Mouse (Mus musculus) forebrain, embryonic 11.5 days (tissue): ENCODE data around the gene A930018P22Rik. TPM values are rescaled to one million over a fixed set of nuclear protein-coding genes. Genes with fewer than 3 reads are reported as not detected.
A peak's percentile ranks its signal among the peaks of the same experiment; 100 is the strongest.
"Not testable (repeated sequence)": the region's sequence is repeated elsewhere in the genome, so short reads cannot be mapped to it uniquely, and the experiment has no call there.

Source experiments
- ATAC-seq: fragments of 200-750 bp; cut with Nextera tagmentation; replicated peaks from 2 replicates; pipeline ENCODE4 v1.8.0; 2017; ENCODE audit warnings: moderate TSS enrichment; ENCODE audit not compliant: low FRiP score
- DNase-seq: peaks from one replicate; pipeline ENCODE4 v3.0.0-alpha.2; 2017; ENCODE audit warnings: low spot score
- H3K27ac ChIP-seq: fragments of 300-500 bp; sonication (generic); 2 replicates; pipeline ENCODE4 v1.5.1; 2014; ENCODE audit warnings: low read depth, low read length
- H3K27me3 ChIP-seq: fragments of 300-500 bp; sonication (generic); 2 replicates; pipeline ENCODE4 v1.6.1; 2014; ENCODE audit warnings: mild to moderate bottlenecking, low read length, mixed read lengths; ENCODE audit not compliant: control insufficient read depth, insufficient read depth
- H3K36me3 ChIP-seq: fragments of 300-500 bp; sonication (generic); 2 replicates; pipeline ENCODE4 v1.6.1; 2014; ENCODE audit warnings: mild to moderate bottlenecking, low read length, moderate library complexity, mixed read lengths; ENCODE audit not compliant: control insufficient read depth, insufficient read depth
- H3K4me1 ChIP-seq: fragments of 300-500 bp; sonication (generic); replicated peaks from 2 replicates; pipeline ENCODE4 v1.6.1; 2014; ENCODE audit warnings: low read length, mixed read lengths; ENCODE audit not compliant: control insufficient read depth, insufficient read depth
- H3K4me2 ChIP-seq: fragments of 300-500 bp; sonication (generic); 2 replicates; pipeline ENCODE4 v1.6.1; 2014; ENCODE audit warnings: low read depth, mild to moderate bottlenecking, low read length, moderate library complexity, mixed read lengths; ENCODE audit not compliant: severe bottlenecking
- H3K4me3 ChIP-seq: fragments of 300-500 bp; sonication (generic); 2 replicates; pipeline ENCODE4 v1.5.1; 2014; ENCODE audit warnings: low read depth, low read length
- H3K9ac ChIP-seq: fragments of 300-500 bp; sonication (generic); 2 replicates; pipeline ENCODE4 v1.6.1; 2014; ENCODE audit warnings: low read length
- H3K9me3 ChIP-seq: fragments of 300-500 bp; sonication (generic); 2 replicates; pipeline ENCODE4 v1.6.1; 2016; ENCODE audit warnings: low read length, mixed read lengths; ENCODE audit not compliant: control insufficient read depth
- WGBS: fragments of 180-500 bp; shearing (Covaris S2); extraction: QIAGEN DNeasy Blood & Tissue Kit; methylation state at CpG from one replicate; pipeline ENCODE4 v1.1.7; 2014; 5-methylcytosine and 5-hydroxymethylcytosine counted together
- polyA plus RNA-seq: library from polyadenylated mRNA; unstranded; fragments of >200 nt; fragmentation: Nextera tagmentation; extraction: Ambion mirVana; gene quantifications from 2 replicates; pipeline ENCODE4 v1.2.1, GENCODE M21; 2014

A930018P22Rik gene
- polyA plus RNA-seq, 1 experiment from 2014 or later = not detected

GRCm38 (mm10) chr2:104110031-104110430 lies 12.5 kb upstream of the A930018P22Rik start:
- 89% methylated on average over 4 of the region's 4 CpGs for WGBS
- Histone ChIP-seq H3K9ac (no peak overlapping the region), H3K4me3 (no peak overlapping the region), H3K36me3 (no peaks in the 10 kb centered on the region), H3K4me2 (no peak overlapping the region), H3K27me3 (no peaks in the 10 kb centered on the region), H3K27ac (no peak overlapping the region), H3K9me3 (no peaks in the 10 kb centered on the region), H3K4me1 (no peaks in the 10 kb centered on the region)
- DNase-seq = peak; percentile 26
- ATAC-seq = no peak

- no CpG with 5 or more reads among the region's 1 CpGs for WGBS
- ATAC-seq = not testable (repeated sequence)
These were observed 11.3 kb upstream of the A930018P22Rik start for GRCm38 (mm10) chr2:104111170-104111797.

GRCm38 (mm10) chr2:104113563-104113962 lies 9.0 kb upstream of the A930018P22Rik start:
- DNase-seq = peak; percentile 10
- H3K4me1 ChIP-seq, ATAC-seq, H3K27ac ChIP-seq, H3K4me2 ChIP-seq, H3K4me3 ChIP-seq, H3K36me3 ChIP-seq, H3K9ac ChIP-seq, H3K27me3 ChIP-seq, H3K9me3 ChIP-seq: not testable (repeated sequence)

More at GRCm38 (mm10) chr2:104111170-104111797, 11.3 kb upstream of the A930018P22Rik start:
- H3K4me2 ChIP-seq, H3K9me3 ChIP-seq, H3K4me3 ChIP-seq, H3K4me1 ChIP-seq, H3K27me3 ChIP-seq, H3K9ac ChIP-seq, H3K36me3 ChIP-seq, DNase-seq, H3K27ac ChIP-seq: not testable (repeated sequence)

GRCm38 (mm10) chr2:104114898-104115297 lies 7.7 kb upstream of the A930018P22Rik start:
- Histone ChIP-seq H3K4me3 (no peak overlapping the region), H3K27me3 (no peaks in the 10 kb centered on the region), H3K4me1 (0 out of 2 replicates have a peak, but pooled peaks cover 2% of the 10 kb centered on the region), H3K27ac (no peak overlapping the region), H3K4me2 (no peak overlapping the region), H3K9me3 (no peaks in the 10 kb centered on the region), H3K36me3 (no peaks in the 10 kb centered on the region), H3K9ac (no peak overlapping the region)
- 92% methylated on average over 3 of the region's 3 CpGs for WGBS
- no peak for DNase-seq
- ATAC-seq = no peak

GRCm38 (mm10) chr2:104117173-104117572 lies 5.4 kb upstream of the A930018P22Rik start:
- not testable (repeated sequence) for H3K4me1 ChIP-seq, DNase-seq, H3K4me2 ChIP-seq, H3K9ac ChIP-seq, H3K4me3 ChIP-seq, H3K36me3 ChIP-seq, H3K9me3 ChIP-seq, ATAC-seq, H3K27ac ChIP-seq, H3K27me3 ChIP-seq

- Histone ChIP-seq H3K4me3 (no peak overlapping the region), H3K9me3 (no peaks in the 10 kb centered on the region), H3K4me1 (peaks cover 2% of the 10 kb centered on the region; the same call in 1 of the 2 replicates), H3K27ac (no peak overlapping the region), H3K27me3 (peaks cover 5% of the 10 kb centered on the region; the same call in 1 of the 2 replicates), H3K4me2 (no peak overlapping the region), H3K9ac (no peak overlapping the region), H3K36me3 (no peaks in the 10 kb centered on the region)
- ATAC-seq (no peak), DNase-seq (no peak)
- whole genome bisulfite sequencing = 81% methylated on average over 1 of the region's 1 CpGs
These were observed 3.5 kb upstream of the A930018P22Rik start for GRCm38 (mm10) chr2:104119097-104119496.

- H3K9me3 ChIP-seq = no peaks in the 10 kb centered on the region
- H3K36me3 ChIP-seq = no peaks in the 10 kb centered on the region
- peaks cover 5% of the 10 kb centered on the region; the same call in 1 of the 2 replicates for H3K27me3 ChIP-seq
- WGBS = 62% methylated on average over 6 of the region's 6 CpGs
- H3K9ac ChIP-seq = no peak overlapping the region
- ATAC-seq (no peak), DNase-seq (no peak)
- peaks cover 2% of the 10 kb centered on the region; the same call in 1 of the 2 replicates for H3K4me1 ChIP-seq
- H3K4me2 ChIP-seq = no peak overlapping the region
- H3K27ac ChIP-seq = no peak overlapping the region
- no peak overlapping the region for H3K4me3 ChIP-seq
These were observed 2.3 kb upstream of the A930018P22Rik start for GRCm38 (mm10) chr2:104120312-104120711.

GRCm38 (mm10) chr2:104121681-104122504 lies 676 bp upstream of the A930018P22Rik start:
- Histone ChIP-seq H3K27ac (no peak overlapping the region; the same call in 1 of the 2 replicates), H3K36me3 (no peaks in the 10 kb centered on the region), H3K9ac (no peak overlapping the region), H3K4me3 (peak overlapping the region; percentile 51), H3K4me2 (peak overlapping the region; percentile 97), H3K9me3 (no peaks in the 10 kb centered on the region), H3K27me3 (peaks cover 7% of the 10 kb centered on the region), H3K4me1 (peaks cover 2% of the 10 kb centered on the region; the same call in 1 of the 2 replicates)
- 79% methylated on average over 8 of the region's 8 CpGs for WGBS
- no peak for ATAC-seq
- no peak for DNase-seq
